ENCODE assay signal across 12 mouse cellular contexts in genomic region chr5:137582702-137583101, GRCm38 (mm10). TPM values are rescaled to one million over a fixed set of nuclear protein-coding genes. Genes with fewer than 3 reads are reported as not detected.
DNase-seq lines count a peak whose midpoint lies in the region; ATAC-seq and TF ChIP-seq lines count a peak whose summit lies in the region.
"Had no signal": no experiment of that assay in that cellular context is flagged by ENCODE, and none has a peak within 500 bp of the region (broad histone marks: within the 10 kb centered on the region; RNA-seq: fewer than 3 reads in every experiment).

No protein-coding gene starts in this region.

- TF ChIP-seq CTCF in lung, embryonic 14.5 days (IDR thresholded peaks at IDR 0.05; ENCODE audit: low read depth): no peak

- H3K27me3 ChIP-seq in lung, embryonic 14.5 days (ENCODE audit: insufficient read depth, low read length): peaks cover 5% of the 10 kb centered on the region; the same call in 1 of the 2 replicates
- peaks cover 9% of the 10 kb centered on the region for H3K27me3 ChIP-seq in embryonic facial prominence, embryonic 13.5 days
- no peaks in the 10 kb centered on the region for H3K27me3 ChIP-seq in hindbrain, embryonic 14.5 days (ENCODE audit: control insufficient read depth, insufficient read depth, low read length)
- no peaks in the 10 kb centered on the region for H3K27me3 ChIP-seq in midbrain, embryonic 16.5 days (ENCODE audit: control insufficient read depth, insufficient read depth, low read depth, low read length)

- H3K4me1 ChIP-seq in lung, embryonic 14.5 days (ENCODE audit: insufficient read depth): no peaks in the 10 kb centered on the region
- peaks cover 16% of the 10 kb centered on the region for H3K4me1 ChIP-seq in embryonic facial prominence, embryonic 13.5 days
- peaks cover 11% of the 10 kb centered on the region for H3K4me1 ChIP-seq in hindbrain, embryonic 14.5 days (replicated peaks; ENCODE audit: control insufficient read depth, insufficient read depth, low read length)
- H3K4me1 ChIP-seq in midbrain, embryonic 16.5 days (ENCODE audit: control insufficient read depth, insufficient read depth, low read length): peaks cover 6% of the 10 kb centered on the region; the same call in 1 of the 2 replicates

- DNase-seq in lung, embryonic 14.5 days: peak; percentile 37
- DNase-seq in lung, postnatal 14 days: no peak
- no peak for DNase-seq in hindbrain, embryonic 14.5 days (ENCODE audit: low spot score)
- DNase-seq in urinary bladder, postnatal 10 days (ENCODE audit: low spot score): no peak
- no peak for DNase-seq in spleen, postnatal 10 days (ENCODE audit: low spot score in 2 of 2)
- no peak for DNase-seq in kidney, postnatal 10 days
- DNase-seq: cerebellum, adult 11-12 months; kidney, postnatal 25 days; liver, embryonic 13.5 days had no signal

- peak overlapping the region; percentile 63; the same call in 1 of the 2 replicates for H3K4me2 ChIP-seq in lung, embryonic 14.5 days
- peak overlapping the region; percentile 67 for H3K4me2 ChIP-seq in embryonic facial prominence, embryonic 13.5 days
- H3K4me2 ChIP-seq in hindbrain, embryonic 14.5 days (replicated peaks): peak overlapping the region; percentile 68
- peak overlapping the region; percentile 63 for H3K4me2 ChIP-seq in midbrain, embryonic 16.5 days (ENCODE audit: low read length)

- 27% methylated on average over 8 of the region's 8 CpGs for WGBS in lung, embryonic 14.5 days
- WGBS in embryonic facial prominence, embryonic 13.5 days: 31% methylated on average over 8 of the region's 8 CpGs
- 40% methylated on average over 8 of the region's 8 CpGs for WGBS in hindbrain, embryonic 14.5 days
- WGBS in midbrain, embryonic 16.5 days: 39% methylated on average over 8 of the region's 8 CpGs

- H3K4me3 ChIP-seq in lung, embryonic 14.5 days (ENCODE audit: low read depth, low read length): no peak overlapping the region
- H3K4me3 ChIP-seq in embryonic facial prominence, embryonic 13.5 days: peak overlapping the region; percentile 44
- peak overlapping the region; percentile 33; the same call in 1 of the 2 replicates for H3K4me3 ChIP-seq in hindbrain, embryonic 14.5 days (replicated peaks; ENCODE audit: low read length)
- H3K4me3 ChIP-seq in midbrain, embryonic 16.5 days (ENCODE audit: low read depth, low read length): peak overlapping the region; percentile 38
- H3K4me3 ChIP-seq: left cerebral cortex, adult 2 months; liver, embryonic 13.5 days had no signal

- H3K9ac ChIP-seq in lung, embryonic 14.5 days: no peak overlapping the region
- H3K9ac ChIP-seq in embryonic facial prominence, embryonic 13.5 days: peak overlapping the region; percentile 62
- H3K9ac ChIP-seq in hindbrain, embryonic 14.5 days: peak overlapping the region; percentile 53
- peak overlapping the region; percentile 67 for H3K9ac ChIP-seq in midbrain, embryonic 16.5 days (ENCODE audit: low read depth, low read length)
- H3K9ac ChIP-seq: liver, embryonic 13.5 days had no signal

- no peak for ATAC-seq in lung, embryonic 14.5 days (ENCODE audit: insufficient read depth)
- ATAC-seq in embryonic facial prominence, embryonic 13.5 days (ENCODE audit: insufficient number of reproducible peaks, insufficient read depth, low FRiP score, low TSS enrichment, low read depth): no peak
- ATAC-seq in hindbrain, embryonic 14.5 days (ENCODE audit: low FRiP score): no peak
- ATAC-seq in midbrain, embryonic 16.5 days: no peak

- H3K36me3 ChIP-seq in lung, embryonic 14.5 days (ENCODE audit: insufficient read depth): no peaks in the 10 kb centered on the region
- H3K36me3 ChIP-seq in embryonic facial prominence, embryonic 13.5 days: no peaks in the 10 kb centered on the region
- no peaks in the 10 kb centered on the region for H3K36me3 ChIP-seq in hindbrain, embryonic 14.5 days (replicated peaks; ENCODE audit: control insufficient read depth, insufficient read depth)
- H3K36me3 ChIP-seq in midbrain, embryonic 16.5 days (ENCODE audit: control insufficient read depth, insufficient read depth, low read length): no peaks in the 10 kb centered on the region

- H3K27ac ChIP-seq in lung, embryonic 14.5 days (ENCODE audit: low read depth): no peak overlapping the region
- no peak overlapping the region for H3K27ac ChIP-seq in embryonic facial prominence, embryonic 13.5 days
- H3K27ac ChIP-seq in hindbrain, embryonic 14.5 days: no peak overlapping the region
- H3K27ac ChIP-seq in midbrain, embryonic 16.5 days (ENCODE audit: low read length): peak overlapping the region; percentile 87; the same call in 1 of the 2 replicates
- H3K27ac ChIP-seq: left cerebral cortex, adult 2 months; liver, embryonic 13.5 days had no signal

- H3K9me3 ChIP-seq in lung, embryonic 14.5 days (ENCODE audit: low read depth, low read length): no peaks in the 10 kb centered on the region
- peaks cover 1% of the 10 kb centered on the region; the same call in 1 of the 2 replicates for H3K9me3 ChIP-seq in embryonic facial prominence, embryonic 13.5 days
- H3K9me3 ChIP-seq in hindbrain, embryonic 14.5 days (ENCODE audit: control insufficient read depth, low read length): no peaks in the 10 kb centered on the region
- no peaks in the 10 kb centered on the region for H3K9me3 ChIP-seq in midbrain, embryonic 16.5 days (replicated peaks; ENCODE audit: control insufficient read depth, low read length, poor library complexity, severe bottlenecking)

RNA-seq across cellular contexts. Expression of gene Tfr2, which starts 13.1 kb away (rescaled TPM):
- 0.31 and 0.47 TPM in 2 replicates for polyA plus RNA-seq in lung, embryonic 14.5 days (2014; fragmentation: Nextera tagmentation; extraction: Ambion mirVana)
- 0.35 and 1.7 TPM in 2 replicates for polyA plus RNA-seq in embryonic facial prominence, embryonic 13.5 days (2015; fragmentation: Nextera tagmentation; extraction: Ambion mirVana)
- 5.3 and 5.6 TPM in 2 replicates for polyA plus RNA-seq in hindbrain, embryonic 14.5 days (2014; fragmentation: Nextera tagmentation; extraction: Ambion mirVana)
- polyA plus RNA-seq in midbrain, embryonic 16.5 days (2015; fragmentation: Nextera tagmentation; extraction: Ambion mirVana): 7.8 and 10.1 TPM in 2 replicates

RNA-seq across cellular contexts. Expression of gene Mospd3, which starts 18.2 kb away (rescaled TPM):
- polyA plus RNA-seq in lung, embryonic 14.5 days (2014; fragmentation: Nextera tagmentation; extraction: Ambion mirVana): 33.9 and 37.8 TPM in 2 replicates
- 33.3 and 33.8 TPM in 2 replicates for polyA plus RNA-seq in embryonic facial prominence, embryonic 13.5 days (2015; fragmentation: Nextera tagmentation; extraction: Ambion mirVana)
- polyA plus RNA-seq in hindbrain, embryonic 14.5 days (2014; fragmentation: Nextera tagmentation; extraction: Ambion mirVana): 81.7 and 85.4 TPM in 2 replicates
- polyA plus RNA-seq in midbrain, embryonic 16.5 days (2015; fragmentation: Nextera tagmentation; extraction: Ambion mirVana): 57.2 and 60.9 TPM in 2 replicates

RNA-seq across cellular contexts. Expression of gene Actl6b, which starts 29.4 kb away (rescaled TPM):
- polyA plus RNA-seq in lung, embryonic 14.5 days (2014; fragmentation: Nextera tagmentation; extraction: Ambion mirVana): 0.26 TPM in 1 of 2 replicates, not detected in the other
- polyA plus RNA-seq in embryonic facial prominence, embryonic 13.5 days (2015; fragmentation: Nextera tagmentation; extraction: Ambion mirVana): 2.8 and 4.5 TPM in 2 replicates
- polyA plus RNA-seq in hindbrain, embryonic 14.5 days (2014; fragmentation: Nextera tagmentation; extraction: Ambion mirVana): 195 and 204 TPM in 2 replicates
- polyA plus RNA-seq in midbrain, embryonic 16.5 days (2015; fragmentation: Nextera tagmentation; extraction: Ambion mirVana): 307 and 326 TPM in 2 replicates

RNA-seq across cellular contexts. Expression of gene Pcolce, which starts 30.9 kb away (rescaled TPM):
- polyA plus RNA-seq in lung, embryonic 14.5 days (2014; fragmentation: Nextera tagmentation; extraction: Ambion mirVana): 130 and 148 TPM in 2 replicates
- 122 and 135 TPM in 2 replicates for polyA plus RNA-seq in embryonic facial prominence, embryonic 13.5 days (2015; fragmentation: Nextera tagmentation; extraction: Ambion mirVana)
- 23.9 and 28.5 TPM in 2 replicates for polyA plus RNA-seq in hindbrain, embryonic 14.5 days (2014; fragmentation: Nextera tagmentation; extraction: Ambion mirVana)
- 11.9 and 13.3 TPM in 2 replicates for polyA plus RNA-seq in midbrain, embryonic 16.5 days (2015; fragmentation: Nextera tagmentation; extraction: Ambion mirVana)

RNA-seq across cellular contexts. Expression of gene Fbxo24, which starts 46.1 kb away (rescaled TPM):
- polyA plus RNA-seq in lung, embryonic 14.5 days (2014; fragmentation: Nextera tagmentation; extraction: Ambion mirVana): 0.19 TPM in 1 of 2 replicates, not detected in the other
- 0.13 TPM in 1 of 2 replicates, not detected in the other for polyA plus RNA-seq in embryonic facial prominence, embryonic 13.5 days (2015; fragmentation: Nextera tagmentation; extraction: Ambion mirVana)
- polyA plus RNA-seq in hindbrain, embryonic 14.5 days (2014; fragmentation: Nextera tagmentation; extraction: Ambion mirVana): 0.12 TPM in 1 of 2 replicates, not detected in the other
- polyA plus RNA-seq in midbrain, embryonic 16.5 days (2015; fragmentation: Nextera tagmentation; extraction: Ambion mirVana): 0.11 and 0.12 TPM in 2 replicates
- polyA plus RNA-seq: liver, embryonic 13.5 days had no signal

Comparison
In these comparisons a context has a peak if more than half of its experiments do, and no peak if none do; other contexts are left out.
1. RNA of gene Actl6b, which starts 29.4 kb away (polyA plus RNA-seq): 307 to 326 TPM in midbrain, embryonic 16.5 days and 195 to 204 TPM in hindbrain, embryonic 14.5 days; 2.8 to 4.5 TPM in embryonic facial prominence, embryonic 13.5 days and 0.26 TPM in lung, embryonic 14.5 days; every median in the first group is over 10 times any median in the second.
2. Peak in every context shown above with its lines, with median percentiles within 50 percentile points of each other: H3K4me2 ChIP-seq.